Mouse (Mus musculus) lung, postnatal 10 days (tissue): ENCODE data around the gene Rnf220.
A peak's percentile ranks its signal among the peaks of the same experiment; 100 is the strongest.

ENCODE experiments used
- DNase-seq: peaks from one replicate; pipeline ENCODE4 v3.0.0; 2021

Rnf220 gene

GRCm38 (mm10) chr4:117374078-117374540 is 122.7 kb downstream of the Rnf220 start:
- no peak for DNase-seq

DNA sequence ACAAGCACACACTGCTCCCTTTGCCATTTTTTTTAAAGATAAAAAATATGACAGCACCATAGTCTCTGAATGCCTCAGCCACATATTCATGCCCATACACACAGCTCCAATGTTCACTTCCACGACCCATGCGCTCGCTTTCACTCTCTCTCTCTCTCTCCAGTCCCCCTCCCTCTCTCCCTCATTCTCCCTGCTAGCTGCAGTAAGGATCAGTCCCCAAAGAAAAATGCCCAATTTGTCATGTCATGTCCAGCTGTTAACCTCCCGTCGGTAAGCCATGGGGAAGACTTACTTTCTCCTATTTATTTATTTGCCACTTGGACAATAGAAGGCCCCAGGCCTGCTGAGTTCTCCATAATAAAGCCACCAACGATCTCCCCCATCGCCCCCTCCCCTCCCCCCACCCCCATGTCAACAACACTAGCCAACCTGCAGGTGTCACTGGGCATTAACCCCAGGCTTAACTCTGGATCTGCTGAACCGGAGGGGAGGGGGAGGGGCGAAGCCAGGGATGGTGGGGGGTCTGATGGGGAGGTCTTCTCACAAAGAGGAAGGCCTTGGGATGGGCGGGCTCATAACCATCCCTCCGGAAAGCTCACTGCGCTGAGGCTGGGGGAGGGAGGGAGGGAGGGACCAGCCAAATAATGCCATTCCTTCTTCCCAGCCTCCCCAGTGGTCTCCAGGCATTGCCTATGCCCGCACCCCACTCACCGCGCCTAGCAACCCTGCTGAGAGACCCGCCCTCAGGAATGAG is 123.4 kb downstream of the Rnf220 start:
- no peak for DNase-seq

DNA sequence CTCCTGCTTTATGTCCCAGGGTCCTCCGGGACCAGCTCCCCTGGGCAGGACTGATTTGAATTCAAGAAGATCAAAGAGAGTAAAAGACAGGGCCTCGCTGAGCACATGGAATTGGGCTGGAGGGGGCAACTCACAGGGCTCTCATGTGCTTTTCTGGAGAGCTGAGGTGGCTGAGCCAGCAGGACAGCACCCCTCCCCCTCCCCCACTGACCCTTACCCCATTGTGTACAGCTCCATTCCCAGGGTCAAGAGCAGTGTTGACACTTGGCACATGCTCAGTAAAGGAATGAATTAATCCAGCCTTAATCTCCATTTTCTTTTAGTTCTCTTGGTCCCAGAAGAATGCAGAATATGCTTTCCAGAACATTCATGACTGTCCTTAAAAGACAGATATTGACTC is 125.0 kb downstream of the Rnf220 start:
- peak; percentile 33 for DNase-seq

DNA sequence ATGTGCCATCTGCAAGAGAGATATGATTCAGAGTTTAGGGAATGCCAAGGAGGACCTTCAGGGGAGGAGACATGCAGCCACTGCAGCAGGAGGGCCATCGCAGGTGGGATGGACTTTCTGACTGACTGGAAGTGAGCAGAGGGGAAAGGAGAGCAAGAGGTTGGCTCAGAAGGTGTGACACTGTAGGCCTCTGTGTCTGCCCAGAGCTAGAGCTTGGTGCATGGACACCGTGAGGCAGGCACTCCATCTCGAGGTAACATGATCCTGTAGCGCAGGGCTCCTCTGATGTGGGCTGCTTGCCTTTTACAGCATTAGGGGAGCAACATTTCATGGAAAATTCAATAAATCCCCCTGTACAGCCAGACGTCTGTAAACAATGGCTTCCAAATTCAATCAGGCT is 126.5 kb downstream of the Rnf220 start:
- DNase-seq = no peak

- DNase-seq = no peak
Measured at GRCm38 (mm10) chr4:117369571-117369970, 127.3 kb downstream of the Rnf220 start.

GRCm38 (mm10) chr4:117367365-117367764 is 129.5 kb downstream of the Rnf220 start:
- DNase-seq = no peak

- DNase-seq = no peak
Measured at GRCm38 (mm10) chr4:117362085-117362484, 134.8 kb downstream of the Rnf220 start.

GRCm38 (mm10) chr4:117361558-117361873 is 135.3 kb downstream of the Rnf220 start:
- no peak for DNase-seq

- peak; percentile 11 for DNase-seq
Measured at GRCm38 (mm10) chr4:117360713-117361557, 135.9 kb downstream of the Rnf220 start.

DNA sequence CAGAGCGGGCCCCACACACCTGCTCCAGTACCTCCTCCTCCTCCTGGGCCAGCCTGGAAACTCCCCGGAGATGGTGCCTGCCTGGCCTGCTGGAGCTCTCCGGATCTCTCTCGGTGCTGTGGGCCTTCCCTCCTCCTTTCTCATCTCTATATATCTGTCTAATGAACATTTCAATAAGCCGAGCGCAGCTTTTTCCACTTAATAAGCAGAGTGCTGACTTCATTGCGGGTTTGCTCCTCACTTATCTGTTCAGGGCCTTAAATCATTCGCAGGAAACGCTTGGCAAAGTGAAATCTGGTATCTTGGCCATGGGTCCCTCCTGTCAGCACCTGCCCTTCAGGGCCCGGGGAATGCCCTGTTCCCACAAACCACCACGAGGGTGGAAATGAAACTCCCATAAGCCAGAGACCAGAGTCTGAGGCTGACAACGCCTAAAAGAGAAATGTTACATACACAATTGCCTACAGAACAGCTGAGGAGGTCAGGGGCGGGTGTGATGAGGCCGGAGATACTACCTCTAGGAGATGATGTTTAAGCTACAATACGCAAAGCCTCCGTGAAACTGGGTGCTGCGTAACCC is 137.0 kb downstream of the Rnf220 start:
- DNase-seq = no peak

- DNase-seq = no peak
Measured at GRCm38 (mm10) chr4:117357917-117358316, 138.9 kb downstream of the Rnf220 start.

- no peak for DNase-seq
Measured at GRCm38 (mm10) chr4:117357104-117357503, 139.7 kb downstream of the Rnf220 start.

GRCm38 (mm10) chr4:117356223-117356622 is 140.6 kb downstream of the Rnf220 start:
- DNase-seq = no peak

DNA sequence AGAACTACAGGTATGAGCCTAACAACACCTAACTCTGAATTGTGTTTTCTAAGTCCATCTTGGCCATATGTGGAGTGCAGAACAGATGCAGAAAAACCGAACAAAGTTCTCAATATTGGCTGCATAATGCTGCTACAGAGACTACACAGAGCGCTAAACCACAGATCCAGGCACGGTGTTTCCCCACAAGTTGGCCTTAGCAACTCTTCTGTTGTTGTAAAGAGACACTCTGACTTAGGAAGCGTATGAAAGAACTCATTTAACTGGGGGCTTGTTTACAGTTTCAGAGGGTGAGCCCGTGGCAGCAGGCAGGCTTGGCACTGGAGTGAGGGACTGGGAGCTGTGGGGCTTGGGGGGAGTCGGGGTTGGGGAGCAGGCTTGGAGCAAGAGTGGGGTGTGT is 142.2 kb downstream of the Rnf220 start:
- DNase-seq = no peak

- DNase-seq = no peak
Measured at GRCm38 (mm10) chr4:117352957-117353356, 143.9 kb downstream of the Rnf220 start.

GRCm38 (mm10) chr4:117352071-117352470 is 144.8 kb downstream of the Rnf220 start:
- DNase-seq = no peak

DNA sequence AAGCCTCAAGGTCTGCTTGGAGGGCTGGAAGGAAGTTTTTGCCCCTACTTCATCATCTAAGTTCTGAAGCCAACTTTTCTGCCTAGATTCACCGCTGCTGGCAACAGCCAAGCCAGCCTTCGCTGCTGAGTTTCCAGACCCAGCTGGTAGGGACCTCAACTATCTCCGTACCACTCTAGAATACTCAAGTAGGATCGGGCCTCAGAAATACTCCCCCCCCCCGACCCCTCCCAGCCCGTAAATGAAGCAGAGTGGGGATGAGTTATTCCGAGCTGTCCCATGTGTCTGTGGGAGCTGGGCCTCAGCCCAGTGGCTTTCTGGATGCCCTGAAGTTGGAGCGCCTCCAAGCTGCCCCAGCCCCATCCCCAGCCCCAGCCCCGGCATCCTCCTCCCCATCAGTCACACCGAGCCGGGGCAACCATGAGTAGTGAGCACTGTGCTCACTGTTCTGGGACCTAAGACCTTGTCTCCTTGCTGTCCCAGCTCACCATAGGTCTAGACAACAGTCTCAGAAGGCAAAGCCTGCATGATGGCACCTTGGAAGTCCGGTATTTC is 146.6 kb downstream of the Rnf220 start:
- DNase-seq = no peak

DNA sequence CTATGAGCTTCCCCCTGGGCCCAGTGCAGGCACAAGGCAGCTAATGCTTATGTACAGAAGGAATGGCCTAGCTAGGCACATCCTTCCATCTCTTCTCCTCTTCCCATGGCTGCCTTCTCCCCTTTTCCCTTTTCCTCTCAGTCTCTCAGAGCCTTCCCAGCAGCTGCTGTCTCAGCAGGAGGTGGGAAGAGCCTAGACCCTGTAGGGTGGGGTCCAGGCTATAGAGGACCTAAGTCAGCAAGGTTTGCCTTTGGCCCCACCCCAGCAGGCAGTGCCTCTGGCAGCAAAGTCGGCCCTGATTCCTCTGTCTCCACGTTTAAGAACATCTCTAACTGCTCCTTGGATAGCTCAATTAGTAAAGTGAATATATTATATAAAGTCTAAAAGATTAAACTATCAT is 147.5 kb downstream of the Rnf220 start:
- DNase-seq = no peak

- DNase-seq = peak; percentile 66
Measured at GRCm38 (mm10) chr4:117346025-117346424, 150.8 kb downstream of the Rnf220 start.

DNA sequence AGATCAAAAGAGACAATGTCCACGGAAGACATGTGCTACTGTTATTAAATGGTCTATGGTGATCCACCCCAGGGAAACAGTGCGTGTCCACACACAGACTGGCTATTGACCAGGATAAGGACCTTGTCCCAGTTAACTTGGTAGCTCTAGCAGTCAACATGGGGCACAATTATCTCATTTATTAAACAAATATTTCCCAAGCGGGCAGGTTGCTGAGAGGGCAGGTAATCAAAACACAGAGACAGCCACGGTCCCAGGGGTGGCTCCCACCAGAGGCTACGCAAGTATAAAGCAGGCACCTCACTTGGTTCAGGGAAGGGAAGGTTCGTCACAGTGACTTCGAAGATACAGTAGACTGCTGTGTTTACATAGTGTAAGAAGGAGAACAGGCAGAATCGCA is 153.5 kb downstream of the Rnf220 start:
- no peak for DNase-seq

DNA sequence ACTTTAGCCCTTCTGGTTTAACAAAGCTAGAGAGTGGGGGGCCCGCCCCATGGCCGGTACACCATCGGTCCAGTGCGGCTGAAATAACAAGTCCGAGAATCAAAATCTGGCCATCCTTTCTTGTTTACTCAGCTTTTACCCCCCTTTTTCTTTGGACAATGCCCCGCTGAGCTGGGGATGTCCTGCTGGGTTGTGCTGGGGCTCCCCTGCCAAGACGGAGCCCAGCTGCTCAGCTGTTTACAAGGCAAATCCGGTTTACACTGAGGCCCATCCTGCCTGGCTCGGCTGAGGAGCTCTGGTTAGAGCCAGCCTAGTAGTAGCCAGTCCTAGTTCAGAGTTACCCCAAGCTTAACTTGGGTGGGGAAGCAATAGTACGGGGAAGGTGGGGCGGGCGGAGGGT is 154.1 kb downstream of the Rnf220 start:
- DNase-seq = peak; percentile 82

- no peak for DNase-seq
Measured at GRCm38 (mm10) chr4:117341282-117341681, 155.6 kb downstream of the Rnf220 start.

DNA sequence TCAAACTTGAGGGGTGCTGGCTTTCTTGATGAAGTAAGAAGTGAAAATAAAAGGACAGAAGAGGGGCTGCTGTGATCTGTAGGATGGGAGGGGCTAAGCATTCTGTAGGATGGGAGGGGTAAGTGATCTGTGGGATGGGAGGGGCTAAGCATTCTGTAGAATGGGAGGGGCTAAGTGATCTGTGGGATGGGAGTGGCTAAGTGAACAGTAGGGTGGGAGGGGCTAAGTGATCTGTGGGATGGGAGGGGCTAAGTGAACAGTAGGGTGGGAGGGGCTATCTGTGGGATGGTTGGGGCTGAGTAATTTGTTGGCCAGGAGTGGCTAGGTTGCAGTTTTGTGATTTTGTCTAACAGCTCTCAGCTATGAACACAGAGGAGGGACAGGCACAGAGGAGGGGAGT is 157.1 kb downstream of the Rnf220 start:
- no peak for DNase-seq
